Mouse (Mus musculus): Measurements from ENCODE around the gene Ttc28. TPM values are rescaled to one million over a fixed set of nuclear protein-coding genes. Genes with fewer than 3 reads are reported as not detected.

Gene Ttc28
- total RNA-seq, 2 experiments from 2014 or later, result 97.3 to 112 TPM

- intact Hi-C loops (cut with DNase I), result no loop called here
- no peak for DNase-seq
Measured at GRCm38 (mm10) chr5:110948476-110949399, 69.1 kb downstream of the Ttc28 start.

GRCm38 (mm10) chr5:110949791-110950190 is 70.2 kb downstream of the Ttc28 start:
- intact Hi-C loops (cut with DNase I), result no loop called here
- no peak for DNase-seq

- intact Hi-C loops (cut with DNase I), result no loop called here
- no peak for DNase-seq
Measured at GRCm38 (mm10) chr5:110958196-110958595, 78.6 kb downstream of the Ttc28 start.

GRCm38 (mm10) chr5:110960067-110960466 is 80.5 kb downstream of the Ttc28 start:
- DNase-seq, result no peak
- intact Hi-C loops (cut with DNase I), result no loop called here

- no peak for DNase-seq
- intact Hi-C loops (cut with DNase I), result no loop called here
Measured at GRCm38 (mm10) chr5:110960890-110961289, 81.3 kb downstream of the Ttc28 start.

GRCm38 (mm10) chr5:110967483-110968055 is 88.0 kb downstream of the Ttc28 start:
- intact Hi-C loops (cut with DNase I), result no loop called here

GRCm38 (mm10) chr5:110968566-110968965 is 89.0 kb downstream of the Ttc28 start:
- intact Hi-C loops (cut with DNase I), result no loop called here
- DNase-seq, result no peak

More at GRCm38 (mm10) chr5:110967483-110968055, 88.0 kb downstream of the Ttc28 start:
- DNase-seq, result no peak

- no peak for DNase-seq
- intact Hi-C loops (cut with DNase I), result no loop called here
Measured at GRCm38 (mm10) chr5:110970162-110970780, 90.7 kb downstream of the Ttc28 start.

GRCm38 (mm10) chr5:110976721-110977120 is 97.1 kb downstream of the Ttc28 start:
- intact Hi-C loops (cut with DNase I), result no loop called here
- no peak for DNase-seq

- DNase-seq, result no peak
- intact Hi-C loops (cut with DNase I), result no loop called here
Measured at GRCm38 (mm10) chr5:110977796-110978195, 98.2 kb downstream of the Ttc28 start.

- intact Hi-C loops (cut with DNase I), result no loop called here
- DNase-seq, result peak; percentile 77
Measured at GRCm38 (mm10) chr5:110978461-110978860, 98.9 kb downstream of the Ttc28 start.

GRCm38 (mm10) chr5:110979011-110979860 is 99.6 kb downstream of the Ttc28 start:
- intact Hi-C loops (cut with DNase I), result no loop called here

GRCm38 (mm10) chr5:110979861-110980346 is 100.3 kb downstream of the Ttc28 start:
- peak; percentile 8 for DNase-seq
- intact Hi-C loops (cut with DNase I), result loop anchor here (5.0 to 10.0 kb wide), 2 partner anchors 225 to 277 kb away; no protein-coding TSS in a partner anchor

More at GRCm38 (mm10) chr5:110979011-110979860, 99.6 kb downstream of the Ttc28 start:
- peak; percentile 40 for DNase-seq

GRCm38 (mm10) chr5:110980576-110980975 is 101.0 kb downstream of the Ttc28 start:
- DNase-seq, result no peak
- intact Hi-C loops (cut with DNase I), result loop anchor here (5.0 to 10.0 kb wide), 2 partner anchors 224 to 277 kb away; no protein-coding TSS in a partner anchor

GRCm38 (mm10) chr5:110982436-110982835 is 102.8 kb downstream of the Ttc28 start:
- intact Hi-C loops (cut with DNase I), result loop anchor here (5.0 to 10.0 kb wide), 2 partner anchors 222 to 275 kb away; no protein-coding TSS in a partner anchor
- DNase-seq, result peak; percentile 20

- intact Hi-C loops (cut with DNase I), result loop anchor here (5.0 to 10.0 kb wide), 2 partner anchors 221 to 273 kb away; no protein-coding TSS in a partner anchor
- DNase-seq, result no peak
Measured at GRCm38 (mm10) chr5:110984136-110984681, 104.6 kb downstream of the Ttc28 start.

GRCm38 (mm10) chr5:110996835-110997539 is 117.4 kb downstream of the Ttc28 start:
- intact Hi-C loops (cut with DNase I), result no loop called here
- peak; percentile 11 for DNase-seq

- intact Hi-C loops (cut with DNase I), result no loop called here
- no peak for DNase-seq
Measured at GRCm38 (mm10) chr5:110997692-110998091, 118.1 kb downstream of the Ttc28 start.

GRCm38 (mm10) chr5:110998298-110998697 is 118.7 kb downstream of the Ttc28 start:
- intact Hi-C loops (cut with DNase I), result no loop called here
- no peak for DNase-seq
